Mouse (Mus musculus) forebrain, embryonic 14.5 days (tissue): ENCODE data around the gene Erich2. TPM values are rescaled to one million over a fixed set of nuclear protein-coding genes. Genes with fewer than 3 reads are reported as not detected.
"Not testable (repeated sequence)": the region's sequence is repeated elsewhere in the genome, so short reads cannot be mapped to it uniquely, and the experiment has no call there.

Experiments used
- ATAC-seq: fragments of 200-750 bp; cut with Nextera tagmentation; 2 replicates; pipeline ENCODE4 v1.8.0; 2017; ENCODE audit warnings: mild to moderate bottlenecking, moderate library complexity
- DNase-seq: peaks from one replicate; pipeline ENCODE4 v3.0.0-alpha.2; 2015; ENCODE audit warnings: low spot score
- H3K27ac ChIP-seq: fragments of 300-500 bp; sonication (generic); 2 replicates; pipeline ENCODE4 v1.5.1; 2014; ENCODE audit warnings: low read depth, mild to moderate bottlenecking, control low read depth, low read length, moderate library complexity
- H3K27me3 ChIP-seq: fragments of 300-500 bp; sonication (generic); replicated peaks from 2 replicates; pipeline ENCODE4 v1.6.1; 2014; ENCODE audit warnings: low read length, control low read depth, mixed read lengths; ENCODE audit not compliant: control insufficient read depth, insufficient read depth
- H3K36me3 ChIP-seq: fragments of 300-500 bp; sonication (generic); 2 replicates; pipeline ENCODE4 v1.6.1; 2014; ENCODE audit warnings: low read length, control low read depth; ENCODE audit not compliant: control insufficient read depth, insufficient read depth
- H3K4me1 ChIP-seq: fragments of 300-500 bp; sonication (generic); 2 replicates; pipeline ENCODE4 v1.6.1; 2014; ENCODE audit warnings: antibody characterized with exemption, low read length, control low read depth; ENCODE audit not compliant: control insufficient read depth, insufficient read depth
- H3K4me2 ChIP-seq: fragments of 300-500 bp; sonication (generic); 2 replicates; pipeline ENCODE4 v1.6.1; 2014; ENCODE audit warnings: mild to moderate bottlenecking, control low read depth, low read length
- H3K4me3 ChIP-seq: fragments of 300-500 bp; sonication (generic); 2 replicates; pipeline ENCODE4 v1.5.1; 2014; ENCODE audit warnings: low read depth, low read length, control low read depth
- H3K9ac ChIP-seq: fragments of 300-500 bp; sonication (generic); 2 replicates; pipeline ENCODE4 v1.6.1; 2014; ENCODE audit warnings: mild to moderate bottlenecking, low read length, control low read depth, moderate library complexity
- H3K9me3 ChIP-seq: fragments of 300-500 bp; sonication (generic); replicated peaks from 2 replicates; pipeline ENCODE4 v1.6.1; 2016; ENCODE audit warnings: low read length, control low read depth, mixed read lengths; ENCODE audit not compliant: control insufficient read depth
- WGBS: fragments of 180-500 bp; shearing (Covaris S2); extraction: QIAGEN DNeasy Blood & Tissue Kit; methylation state at CpG from one replicate; pipeline ENCODE4 v1.1.7; 2014; 5-methylcytosine and 5-hydroxymethylcytosine counted together
- polyA plus RNA-seq: library from polyadenylated mRNA; unstranded; fragments of >200 nt; fragmentation: Nextera tagmentation; extraction: Ambion mirVana; gene quantifications from 2 replicates; pipeline ENCODE4 v1.2.1, GENCODE M21; 2014

Erich2 gene
- polyA plus RNA-seq, 1 experiment from 2014 or later, result 1.8 TPM

- ATAC-seq (peak; percentile 97), DNase-seq (peak; percentile 84)
- Histone ChIP-seq H3K4me2 (peak overlapping the region; percentile 95), H3K9ac (peak overlapping the region; percentile 52), H3K27ac (0 out of 2 replicates have a peak overlapping the region, but pooled peaks have one; percentile 9), H3K4me1 (peaks cover 6% of the 10 kb centered on the region), H3K36me3 (no peaks in the 10 kb centered on the region), H3K9me3 (no peaks in the 10 kb centered on the region), H3K4me3 (peak overlapping the region; percentile 46), H3K27me3 (no peaks in the 10 kb centered on the region)
- WGBS, result under 1% methylated on average over 56 of the region's 56 CpGs
These were observed 508 bp downstream of the Erich2 start for GRCm38 (mm10) chr2:70509021-70509632.

GRCm38 (mm10) chr2:70538283-70538682 is 29.7 kb downstream of the Erich2 start:
- not testable (repeated sequence) for H3K27me3 ChIP-seq, ATAC-seq, H3K27ac ChIP-seq, H3K4me2 ChIP-seq, H3K9ac ChIP-seq, H3K4me3 ChIP-seq, H3K36me3 ChIP-seq, H3K4me1 ChIP-seq, H3K9me3 ChIP-seq
- WGBS, result 44% methylated on average over 7 of the region's 7 CpGs
- peak; percentile 54 for DNase-seq

DNA sequence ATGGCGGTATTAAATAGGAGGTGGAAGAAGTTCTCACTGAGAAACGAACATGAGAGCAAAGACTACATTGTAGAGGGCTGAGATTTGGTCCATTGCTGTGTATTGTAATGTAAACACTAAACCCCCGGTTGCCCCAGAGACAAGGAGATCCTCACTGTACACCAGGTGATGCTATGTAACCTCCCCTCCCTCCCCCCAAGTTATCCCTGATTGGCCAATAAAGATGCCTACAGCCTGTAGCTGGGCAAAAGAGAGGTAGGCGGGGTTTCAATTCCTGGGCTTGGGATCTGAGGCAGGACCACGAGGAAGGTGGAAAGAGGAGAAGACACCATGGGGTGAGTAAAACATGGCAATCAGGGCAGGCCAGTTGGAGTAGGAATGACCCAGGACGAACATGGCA is 42.1 kb downstream of the Erich2 start:
- no peak overlapping the region for H3K4me3 ChIP-seq
- no peaks in the 10 kb centered on the region for H3K4me1 ChIP-seq
- no peak overlapping the region for H3K9ac ChIP-seq
- 68% methylated on average over 6 of the region's 6 CpGs for WGBS
- H3K9me3 ChIP-seq, result no peaks in the 10 kb centered on the region
- H3K27ac ChIP-seq, result no peak overlapping the region
- H3K27me3 ChIP-seq, result no peaks in the 10 kb centered on the region
- ATAC-seq (no peak), DNase-seq (no peak)
- no peak overlapping the region for H3K4me2 ChIP-seq
- no peaks in the 10 kb centered on the region for H3K36me3 ChIP-seq

DNA sequence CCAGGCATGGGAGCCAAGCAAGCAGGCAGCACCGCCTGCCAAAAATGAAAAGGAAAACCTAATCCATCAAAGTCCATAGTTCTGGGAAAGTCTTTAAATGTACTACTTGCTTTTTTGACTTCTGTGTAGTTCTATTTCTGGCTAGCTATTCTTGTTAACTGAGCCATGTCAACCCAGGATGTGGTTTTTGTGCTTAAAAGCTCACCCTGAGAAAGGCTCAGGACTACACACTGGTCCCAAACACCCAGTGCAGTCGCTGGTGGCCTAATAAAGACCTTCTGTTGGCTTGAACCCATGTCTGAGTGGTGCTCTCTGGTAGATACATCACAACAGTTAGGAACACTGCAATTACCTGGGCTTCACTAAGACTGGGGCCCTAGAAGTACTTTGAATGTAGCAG is 42.8 kb downstream of the Erich2 start:
- Histone ChIP-seq H3K27me3 (no peaks in the 10 kb centered on the region), H3K4me1 (no peaks in the 10 kb centered on the region), H3K4me3 (no peak overlapping the region), H3K9ac (no peak overlapping the region), H3K9me3 (no peaks in the 10 kb centered on the region), H3K27ac (no peak overlapping the region), H3K4me2 (no peak overlapping the region), H3K36me3 (no peaks in the 10 kb centered on the region)
- WGBS, result 91% methylated on average over 2 of the region's 2 CpGs
- ATAC-seq (no peak), DNase-seq (no peak)

DNA sequence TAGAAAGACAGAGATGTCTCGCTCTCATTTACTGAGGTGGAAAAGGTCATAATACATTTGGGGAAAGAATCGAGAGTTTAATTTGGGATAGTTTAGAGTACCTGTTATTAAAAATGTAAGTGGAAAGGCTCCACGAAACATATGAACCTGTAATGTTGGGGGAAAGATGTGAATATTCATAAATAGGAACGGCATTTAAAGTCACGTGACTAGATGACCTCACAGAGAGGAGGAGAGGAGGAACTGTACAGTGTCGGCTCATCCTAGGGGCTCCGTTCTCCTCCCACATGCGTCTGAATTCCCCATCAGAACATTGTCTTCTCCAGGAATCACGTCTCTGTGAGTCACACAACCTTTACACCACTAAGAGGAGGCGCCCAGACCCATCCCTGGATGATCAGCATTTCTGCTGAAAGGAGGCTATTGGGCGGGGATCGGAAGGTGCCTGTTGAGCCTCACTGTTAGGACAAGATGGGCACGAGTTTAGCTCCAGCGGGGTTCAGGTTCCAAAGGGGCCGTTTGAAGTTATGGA is 43.5 kb downstream of the Erich2 start:
- DNase-seq (no peak), ATAC-seq (no peak)
- Histone ChIP-seq H3K9me3 (no peaks in the 10 kb centered on the region), H3K9ac (no peak overlapping the region), H3K36me3 (no peaks in the 10 kb centered on the region), H3K4me3 (no peak overlapping the region), H3K4me2 (no peak overlapping the region), H3K4me1 (no peaks in the 10 kb centered on the region), H3K27me3 (no peaks in the 10 kb centered on the region), H3K27ac (no peak overlapping the region)
- WGBS, result 86% methylated on average over 15 of the region's 15 CpGs

DNA sequence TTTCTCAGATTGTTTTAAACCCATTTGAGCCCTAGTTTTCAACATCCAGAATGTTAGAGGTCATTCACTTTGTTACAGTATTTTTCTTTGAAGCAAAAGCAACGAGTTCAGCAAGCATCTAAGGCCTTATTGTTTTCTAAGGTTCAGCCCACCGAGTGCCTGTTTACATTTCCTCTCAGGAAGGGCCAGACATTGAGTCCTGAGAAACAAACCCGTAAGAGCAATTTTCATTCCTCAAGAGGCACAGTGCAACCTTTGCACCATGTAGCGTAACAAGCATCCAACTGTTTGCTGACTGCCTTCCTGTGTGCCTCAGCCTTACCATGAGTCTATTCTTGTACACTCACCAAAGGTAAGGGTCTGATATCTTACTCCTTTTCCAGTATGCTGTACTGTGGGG is 44.2 kb downstream of the Erich2 start, which contains the start of gene Gad1:
Gene Gad1 (plus strand): TSS at position 301 of the 400 bp plus-strand sequence.
- Histone ChIP-seq H3K4me3 (no peak within 1 kb of the TSS), H3K4me1 (no peaks in the 10 kb centered on the region), H3K9me3 (no peaks in the 10 kb centered on the region), H3K4me2 (no peak within 1 kb of the TSS), H3K27ac (no peak within 1 kb of the TSS), H3K9ac (no peak within 1 kb of the TSS), H3K36me3 (no peaks in the 10 kb centered on the region), H3K27me3 (no peaks in the 10 kb centered on the region)
- DNase-seq, result no peak
- no peak for ATAC-seq
- WGBS, result 68% methylated on average over 4 of the region's 4 CpGs

DNA sequence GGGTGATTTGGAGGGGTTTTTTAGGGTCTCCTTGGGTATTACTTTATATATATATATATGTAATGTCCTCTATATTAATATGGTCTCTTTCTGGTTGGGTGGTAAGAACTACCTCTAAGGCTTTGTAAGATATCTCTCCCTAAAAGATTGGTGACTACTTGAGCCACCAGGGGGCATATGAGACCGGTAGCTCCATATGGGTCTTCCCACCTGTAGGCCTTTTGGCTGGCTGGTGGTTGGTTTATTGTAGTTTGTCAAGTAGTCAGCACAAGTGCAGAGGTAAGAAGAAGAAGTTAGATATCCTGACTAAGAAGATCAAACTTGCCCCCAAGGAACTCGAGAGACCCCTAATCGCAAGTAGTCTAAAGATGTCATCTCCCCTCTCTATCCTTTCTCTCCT is 45.2 kb downstream of the Erich2 start:
- DNase-seq (no peak), ATAC-seq (no peak)
- H3K36me3 ChIP-seq, result no peaks in the 10 kb centered on the region
- H3K4me3 ChIP-seq, result no peak overlapping the region
- no peak overlapping the region for H3K9ac ChIP-seq
- no peaks in the 10 kb centered on the region for H3K4me1 ChIP-seq
- H3K9me3 ChIP-seq, result no peaks in the 10 kb centered on the region
- H3K27ac ChIP-seq, result no peak overlapping the region
- H3K27me3 ChIP-seq, result no peaks in the 10 kb centered on the region
- 84% methylated on average over 3 of the region's 3 CpGs for WGBS
- H3K4me2 ChIP-seq, result no peak overlapping the region

- DNase-seq, result peak; percentile 98
- peaks cover 37% of the 10 kb centered on the region for H3K27me3 ChIP-seq
- no peaks in the 10 kb centered on the region for H3K36me3 ChIP-seq
- peak; percentile 74 for ATAC-seq
- 7% methylated on average over 18 of the region's 18 CpGs for WGBS
- H3K4me3 ChIP-seq, result peak overlapping the region; percentile 0; the same call in 1 of the 2 replicates
- no peaks in the 10 kb centered on the region for H3K9me3 ChIP-seq
- peak overlapping the region; percentile 37; the same call in 1 of the 2 replicates for H3K9ac ChIP-seq
- H3K27ac ChIP-seq, result no peak overlapping the region; the same call in 1 of the 2 replicates
- H3K4me2 ChIP-seq, result peak overlapping the region; percentile 68; the same call in 1 of the 2 replicates
- no peaks in the 10 kb centered on the region for H3K4me1 ChIP-seq
These were observed 49.7 kb downstream of the Erich2 start for GRCm38 (mm10) chr2:70558112-70558842.
